Mouse (Mus musculus): ENCODE measurements around the gene Uhrf1bp1l.

The Uhrf1bp1l gene

DNA sequence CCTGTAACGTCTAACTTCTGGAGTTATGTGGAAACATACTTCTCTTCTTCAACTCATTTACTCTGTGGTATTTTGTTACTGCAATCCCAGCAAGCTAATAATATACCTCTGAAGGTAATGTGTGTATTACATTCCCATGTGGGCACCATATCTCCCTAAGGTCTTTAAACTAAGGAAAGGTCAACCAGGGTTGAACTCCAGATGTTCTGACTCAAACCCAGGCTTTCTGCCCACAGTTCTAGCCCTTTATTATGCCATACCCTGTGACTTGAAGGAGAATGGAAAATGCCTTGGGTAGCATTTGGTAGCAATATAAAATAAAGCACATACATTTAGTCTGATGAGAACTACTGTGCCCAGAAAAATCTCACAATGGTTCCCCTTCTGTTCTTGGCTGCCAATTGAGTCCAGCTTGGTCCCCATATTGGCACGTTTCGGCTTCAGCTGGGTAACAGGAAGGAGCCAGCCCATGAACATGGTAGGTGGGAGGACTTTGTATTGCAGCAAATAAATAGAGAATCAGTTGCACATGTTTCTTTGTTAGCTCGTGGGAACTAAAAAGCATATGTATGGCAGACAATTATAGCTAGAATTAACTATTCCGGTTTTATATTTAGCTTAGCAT, 110.6 kb downstream of the Uhrf1bp1l start:
- DNase-seq: no peak

DNA sequence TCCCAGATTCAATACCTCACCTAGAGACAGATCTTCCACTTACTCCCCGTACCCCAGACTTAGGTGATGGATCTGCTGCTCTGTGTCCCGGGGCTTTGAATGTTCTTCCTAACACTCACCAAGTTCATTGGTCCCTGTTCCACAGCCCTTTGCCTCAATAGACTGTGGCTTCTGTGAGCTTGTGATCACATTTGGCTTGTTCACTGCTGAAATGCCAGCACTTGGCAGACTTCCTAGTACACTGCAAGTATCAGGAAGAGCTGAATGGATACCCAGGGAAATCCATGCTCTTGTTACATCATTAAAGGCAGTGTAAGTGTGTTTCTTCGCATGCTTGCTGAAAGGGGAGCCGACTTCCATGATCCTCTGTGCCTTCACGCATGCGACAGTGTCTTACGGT, 111.5 kb downstream of the Uhrf1bp1l start:
- peak; percentile 43 for DNase-seq

DNA sequence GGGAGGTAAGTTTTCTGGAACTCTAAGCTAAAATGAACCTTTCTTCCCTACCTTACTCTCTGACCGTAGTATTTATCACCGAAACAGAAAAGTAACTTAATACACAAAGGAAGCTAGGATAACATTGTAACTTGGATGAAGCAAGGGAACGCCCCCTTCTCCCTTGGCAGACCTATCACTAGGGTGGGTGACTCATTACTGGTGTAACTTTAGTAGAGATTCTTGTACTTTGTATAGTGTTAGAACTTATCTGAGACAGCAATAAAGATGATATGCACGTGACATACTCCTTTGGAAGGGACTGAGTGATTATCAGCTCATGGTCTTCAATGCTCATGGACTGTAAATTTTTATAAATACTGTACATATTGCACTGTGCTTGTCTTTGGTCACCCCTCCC, 123.4 kb downstream of the Uhrf1bp1l start:
- no peak for DNase-seq

DNA sequence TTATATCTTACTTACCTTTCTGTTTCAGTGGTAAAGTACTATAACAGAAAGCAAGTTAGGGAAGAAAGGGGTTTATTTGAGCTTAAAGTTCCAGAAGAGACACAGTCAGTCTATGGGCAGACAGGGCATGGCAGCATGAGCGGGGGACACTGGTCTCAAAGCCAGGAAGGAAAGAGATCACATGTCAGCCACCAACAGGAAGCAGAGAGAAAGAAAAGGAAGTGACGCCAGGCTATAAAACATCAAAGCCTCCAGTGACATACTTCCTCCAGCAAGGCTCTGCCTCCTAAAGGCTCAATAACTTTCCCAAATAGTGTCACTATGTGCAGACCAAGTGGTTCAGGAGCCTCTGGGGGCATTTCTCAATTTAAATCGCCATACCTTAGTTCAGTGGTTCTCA, 124.0 kb downstream of the Uhrf1bp1l start:
- no peak for DNase-seq

Measured in right cerebral cortex, postnatal 4 days (tissue).